Mouse (Mus musculus): ENCODE results near the gene Cd7.
A peak's percentile ranks its signal among the peaks of the same experiment; 100 is the strongest.

The Cd7 gene

GRCm38 (mm10) chr11:120990951-120991526 lies 48.2 kb downstream of the Cd7 start, which contains the start of gene Csnk1d:
TSS of gene Csnk1d (minus strand) at chr11:120991330.
- DNase-seq (ENCODE audit: low spot score in 2 of 2): peak; percentile 99

DNA sequence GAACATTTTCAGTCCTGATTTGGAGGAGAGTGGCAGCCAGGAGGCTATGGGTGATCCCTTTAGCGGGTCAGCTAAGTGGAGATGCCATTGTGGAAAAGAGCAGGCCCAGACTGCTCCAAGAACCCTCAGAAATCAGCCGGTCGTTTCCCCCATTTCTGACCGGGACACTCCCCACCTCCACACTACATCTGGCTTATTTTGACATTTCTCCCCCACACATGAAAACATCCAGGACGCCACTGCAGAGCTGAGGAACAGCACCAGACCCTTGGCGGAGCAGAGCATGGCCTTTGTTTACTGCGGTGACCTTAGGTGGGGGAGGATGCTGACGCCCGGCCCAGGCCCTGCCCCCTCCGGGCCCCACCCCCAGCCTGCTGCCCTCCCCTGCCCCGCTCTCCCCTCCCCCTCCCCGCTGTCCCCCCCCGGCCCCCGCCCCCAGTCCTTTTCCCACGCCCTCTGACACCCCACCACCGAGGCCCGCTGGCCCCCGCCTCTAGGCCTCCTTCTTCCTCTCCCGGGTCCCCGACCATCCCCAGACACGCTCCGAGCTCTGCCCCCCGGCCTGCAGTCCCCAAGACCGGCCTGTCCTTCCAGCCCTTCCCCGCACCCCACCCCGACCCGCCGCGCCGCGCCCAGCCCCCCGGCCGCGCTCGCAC lies 49.0 kb downstream of the Cd7 start:
- DNase-seq (ENCODE audit: low spot score in 2 of 2): peak; percentile 48 to 50

GRCm38 (mm10) chr11:120989523-120989922 lies 49.7 kb downstream of the Cd7 start:
- DNase-seq (ENCODE audit: low spot score in 2 of 2): no peak

GRCm38 (mm10) chr11:120988410-120988809 lies 50.8 kb downstream of the Cd7 start:
- no peak for DNase-seq (ENCODE audit: low spot score in 2 of 2)

DNA sequence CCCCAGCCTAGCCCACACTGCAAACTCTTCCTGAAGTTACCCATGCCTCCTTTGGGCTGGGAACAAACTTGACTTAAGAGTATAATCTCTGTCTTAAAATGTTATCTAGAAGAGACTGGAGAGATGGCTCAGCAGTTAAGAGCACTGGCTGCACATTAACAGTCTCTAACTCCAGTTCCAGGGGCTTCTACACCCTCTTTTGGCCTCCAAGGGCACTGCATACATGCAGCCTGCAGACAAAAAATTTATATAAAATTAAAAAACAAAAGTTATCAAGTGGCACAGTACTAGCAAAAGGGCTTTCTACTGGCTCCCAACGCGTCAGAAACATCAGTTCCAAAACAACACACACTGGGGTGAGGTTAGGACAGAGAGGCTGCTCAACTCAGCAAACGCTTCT lies 51.6 kb downstream of the Cd7 start:
- DNase-seq (ENCODE audit: low spot score in 2 of 2): no peak
